Mouse (Mus musculus): ENCODE results near the gene Mgmt.
A peak's percentile ranks its signal among the peaks of the same experiment; 100 is the strongest.

Gene Mgmt

GRCm38 (mm10) chr7:137064255-137064654, 169.8 kb downstream of the Mgmt start:
- no peak for DNase-seq (ENCODE audit: low spot score)

GRCm38 (mm10) chr7:137065408-137065807, 171.0 kb downstream of the Mgmt start:
- DNase-seq (ENCODE audit: low spot score), result no peak

DNA sequence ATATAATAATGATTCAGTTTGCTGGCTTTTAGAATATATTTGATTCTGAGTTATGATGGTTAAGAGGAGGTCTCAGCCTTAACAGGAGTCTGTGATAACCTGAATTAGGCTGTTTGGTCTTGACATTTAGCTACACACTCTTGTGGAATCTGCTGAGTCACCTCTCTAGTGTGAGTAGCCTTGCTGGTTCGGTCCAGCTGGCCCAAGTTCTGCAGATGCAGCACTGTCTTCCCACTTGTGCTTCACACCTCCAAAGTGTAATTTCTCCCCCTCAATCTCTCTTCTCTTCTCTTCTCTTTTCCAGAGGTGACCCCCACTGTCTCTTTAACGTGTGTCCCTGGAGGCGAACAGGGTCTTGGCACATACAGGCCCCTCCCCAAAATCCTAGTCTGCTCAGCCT, 171.8 kb downstream of the Mgmt start:
- DNase-seq (ENCODE audit: low spot score), result no peak

DNA sequence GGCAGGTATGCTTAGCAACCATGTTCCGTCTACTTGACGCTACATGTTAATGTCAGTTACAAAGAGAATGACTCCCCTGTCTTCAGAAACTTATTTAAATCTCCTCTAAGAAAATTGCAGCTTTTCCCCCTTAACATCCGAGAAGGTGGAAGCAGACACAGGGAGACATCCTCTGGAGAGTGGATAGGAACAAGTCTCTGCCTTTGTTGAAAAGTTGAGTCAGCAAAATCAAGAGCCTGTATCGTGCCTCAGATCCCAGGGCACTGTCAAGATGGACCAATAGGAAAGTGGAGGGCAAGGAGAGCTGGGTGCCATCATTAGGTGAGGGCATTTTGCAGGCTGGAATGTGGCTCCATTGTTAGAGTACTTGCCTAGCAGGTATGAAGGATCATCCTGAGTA, 172.6 kb downstream of the Mgmt start:
- DNase-seq (ENCODE audit: low spot score), result no peak

DNA sequence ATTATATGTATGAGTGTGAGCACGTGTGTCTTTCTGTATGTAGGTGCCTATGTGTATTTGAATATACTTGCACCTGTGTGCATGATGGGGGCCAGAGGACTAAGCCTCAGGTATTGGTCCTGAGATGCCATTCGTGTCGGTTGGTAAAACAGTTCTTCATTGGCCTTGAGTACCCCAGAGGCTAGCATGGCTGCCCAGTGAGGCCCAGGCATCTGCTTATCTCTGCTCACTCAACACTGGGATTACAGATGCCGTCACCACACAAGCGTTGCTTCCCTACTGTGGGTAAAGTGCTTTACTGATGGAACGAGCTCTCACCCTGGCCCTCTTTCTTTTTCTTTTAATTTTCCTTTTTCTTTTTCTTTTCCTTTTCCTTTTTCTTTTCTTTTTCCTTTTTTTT, 173.3 kb downstream of the Mgmt start:
- DNase-seq (ENCODE audit: low spot score), result no peak

GRCm38 (mm10) chr7:137068796-137069195, 174.4 kb downstream of the Mgmt start:
- no peak for DNase-seq (ENCODE audit: low spot score)

GRCm38 (mm10) chr7:137069768-137070167, 175.4 kb downstream of the Mgmt start:
- no peak for DNase-seq (ENCODE audit: low spot score)

GRCm38 (mm10) chr7:137071346-137071745, 176.9 kb downstream of the Mgmt start:
- no peak for DNase-seq (ENCODE audit: low spot score)

DNA sequence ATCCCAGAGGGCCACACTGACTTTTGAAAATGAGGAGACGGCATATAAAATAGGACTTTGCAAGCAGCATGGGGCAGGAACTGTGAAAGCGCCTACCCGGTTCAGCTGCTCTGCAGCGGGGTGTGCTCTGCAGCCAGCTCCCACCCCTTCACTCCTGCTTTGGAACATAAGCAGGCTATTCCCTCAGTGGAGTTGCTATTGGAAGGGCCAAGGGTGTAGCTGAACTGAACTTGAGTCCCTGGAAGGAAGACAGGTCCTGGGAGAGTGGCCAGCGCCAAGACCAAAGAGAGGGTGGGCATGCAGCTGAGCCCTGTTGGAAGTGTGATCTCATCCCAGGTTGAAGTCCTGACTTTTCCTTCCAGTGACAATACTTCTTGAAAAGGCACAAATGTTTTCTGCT, 179.5 kb downstream of the Mgmt start:
- DNase-seq (ENCODE audit: low spot score), result no peak

DNA sequence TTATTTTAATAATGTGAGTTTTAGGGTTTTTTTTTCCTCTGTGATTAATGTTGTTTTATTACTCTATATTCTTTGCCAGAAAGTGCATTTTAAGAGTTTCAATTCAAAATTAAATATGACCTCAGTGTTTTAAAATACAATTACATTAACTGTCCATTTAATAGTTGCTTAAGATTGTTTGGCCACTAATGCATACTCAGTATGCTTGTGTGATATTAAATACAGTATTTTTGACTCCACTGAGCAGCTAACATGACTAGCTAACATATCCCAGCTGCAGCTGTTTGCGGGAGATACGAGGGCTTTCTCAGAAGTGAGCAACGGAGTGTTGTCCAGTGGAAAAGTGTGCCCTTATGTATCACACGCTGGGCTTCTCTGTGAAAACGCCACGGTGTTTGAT, 179.9 kb downstream of the Mgmt start:
- no peak for DNase-seq (ENCODE audit: low spot score)

GRCm38 (mm10) chr7:137075301-137075700, 180.9 kb downstream of the Mgmt start:
- no peak for DNase-seq (ENCODE audit: low spot score)

GRCm38 (mm10) chr7:137080171-137080570, 185.8 kb downstream of the Mgmt start:
- DNase-seq (ENCODE audit: low spot score), result no peak

- DNase-seq (ENCODE audit: low spot score), result no peak
Measured at GRCm38 (mm10) chr7:137082171-137082570, 187.8 kb downstream of the Mgmt start.

DNA sequence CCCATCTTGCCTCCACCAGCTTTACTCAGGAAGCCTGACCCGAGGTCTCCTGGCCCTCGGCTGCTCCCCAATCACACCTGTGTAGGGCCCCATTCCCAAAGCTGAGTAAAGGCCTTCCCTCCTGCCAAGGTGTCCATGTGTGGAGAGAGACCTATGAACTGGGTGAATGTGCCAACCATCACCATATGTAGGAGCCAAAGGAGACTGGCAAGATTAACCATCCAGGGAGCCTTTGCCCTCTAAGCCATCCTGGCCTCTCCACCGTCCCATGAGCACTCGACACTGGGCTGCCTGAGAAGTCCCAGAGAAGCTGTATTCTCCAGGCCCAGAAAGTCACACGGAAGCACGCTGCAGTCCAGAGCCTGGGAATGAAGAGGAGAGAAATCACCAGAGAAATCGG, 190.2 kb downstream of the Mgmt start:
- no peak for DNase-seq (ENCODE audit: low spot score)

- peak; percentile 19 for DNase-seq (ENCODE audit: low spot score)
Measured at GRCm38 (mm10) chr7:137085969-137086606, 191.7 kb downstream of the Mgmt start.

DNA sequence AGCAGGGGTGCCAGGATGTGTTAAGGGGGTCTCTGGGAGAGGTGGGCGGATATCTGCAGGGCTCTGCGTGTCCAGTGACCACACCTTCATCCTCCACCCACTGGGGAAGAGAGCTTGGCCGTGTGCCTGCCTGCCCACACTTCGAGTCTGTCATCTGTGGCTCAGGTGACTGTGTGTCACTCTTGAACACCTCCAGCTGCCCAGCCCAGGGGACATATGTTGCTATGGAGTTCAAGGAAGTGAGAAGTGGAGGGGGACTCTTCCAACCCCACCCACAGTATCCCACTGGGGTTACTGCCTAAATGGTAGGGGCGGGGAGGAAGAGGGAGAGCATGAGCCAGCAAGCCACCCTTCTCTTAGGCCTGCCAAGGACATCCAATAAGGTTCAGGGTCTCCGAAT, 192.7 kb downstream of the Mgmt start:
- DNase-seq (ENCODE audit: low spot score), result no peak

DNA sequence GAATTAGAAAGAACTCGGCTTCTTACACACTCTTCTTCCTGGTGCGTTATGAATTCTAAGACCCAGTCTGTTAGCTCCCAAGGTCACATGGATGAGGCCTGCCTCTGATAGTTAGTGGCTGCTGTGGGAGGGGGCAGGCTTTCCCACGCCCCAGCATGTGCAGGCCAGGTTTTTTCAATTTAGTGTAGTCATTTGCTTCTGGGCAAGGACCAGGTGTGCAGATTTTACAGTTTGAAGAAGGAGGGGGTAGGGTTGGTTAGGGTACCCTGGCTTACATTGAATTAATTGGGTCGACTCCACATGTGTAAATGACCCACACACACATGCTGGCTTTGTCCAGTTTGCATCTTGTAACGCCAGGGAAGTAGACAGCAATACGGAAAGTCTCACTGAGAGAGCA, 193.7 kb downstream of the Mgmt start:
- no peak for DNase-seq (ENCODE audit: low spot score)

DNA sequence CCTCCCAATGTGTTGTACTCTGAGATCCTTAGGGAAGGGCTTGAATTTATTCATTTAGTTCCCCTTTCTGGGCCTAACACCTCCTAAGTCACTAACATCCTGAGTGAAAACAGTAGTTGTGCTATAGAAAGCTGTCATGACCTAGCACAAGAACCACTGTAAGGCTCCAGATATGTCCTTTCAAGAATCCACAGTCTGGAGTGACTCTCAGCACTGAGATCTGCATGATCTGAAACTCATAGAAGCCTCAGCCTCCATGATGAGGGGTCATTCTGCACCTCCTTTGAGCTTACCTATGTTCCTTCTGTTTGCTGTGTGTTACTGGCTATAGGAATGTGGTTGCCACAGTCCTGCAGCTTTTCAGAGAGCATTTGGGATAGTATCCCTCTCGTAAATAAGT, 200.1 kb downstream of the Mgmt start:
- no peak for DNase-seq (ENCODE audit: low spot score)

- DNase-seq (ENCODE audit: low spot score), result no peak
Measured at GRCm38 (mm10) chr7:137095702-137096101, 201.3 kb downstream of the Mgmt start.

DNA sequence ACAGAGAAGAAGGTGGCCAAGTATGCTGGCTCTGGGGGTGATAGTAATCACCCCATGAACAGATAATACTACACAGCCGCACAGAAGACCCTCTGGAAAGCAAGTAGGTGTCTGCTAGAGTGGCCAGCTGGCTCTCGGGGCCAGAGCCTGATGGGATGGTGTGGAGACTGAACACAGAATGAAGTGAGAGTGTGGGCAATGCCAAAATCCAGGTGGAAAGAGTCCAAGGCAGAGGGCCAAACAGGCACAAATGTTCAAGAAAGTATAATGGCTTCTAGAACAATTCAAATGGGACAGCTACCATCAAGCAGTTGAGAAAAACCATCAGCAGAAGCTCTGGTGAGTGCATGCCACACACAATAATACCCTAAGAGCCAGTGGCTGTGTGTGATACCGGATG, 205.4 kb downstream of the Mgmt start:
- DNase-seq (ENCODE audit: low spot score), result no peak

GRCm38 (mm10) chr7:137102606-137103195, 208.3 kb downstream of the Mgmt start:
- DNase-seq (ENCODE audit: low spot score), result no peak

GRCm38 (mm10) chr7:137112101-137112500, 217.7 kb downstream of the Mgmt start:
- DNase-seq (ENCODE audit: low spot score), result no peak

- no peak for DNase-seq (ENCODE audit: low spot score)
Measured at GRCm38 (mm10) chr7:137116246-137116645, 221.8 kb downstream of the Mgmt start.

- DNase-seq (ENCODE audit: low spot score), result no peak
Measured at GRCm38 (mm10) chr7:137121243-137121858, 226.9 kb downstream of the Mgmt start.
